Mouse (Mus musculus) layer of hippocampus, adult 9-10 months (tissue): ENCODE measurements around the gene Vps53.
A peak's percentile ranks its signal among the peaks of the same experiment; 100 is the strongest.

Experiments
- DNase-seq: peaks from one replicate; pipeline ENCODE4 v3.0.0; 2022; ENCODE audit warnings: low spot score

The Vps53 gene

DNA sequence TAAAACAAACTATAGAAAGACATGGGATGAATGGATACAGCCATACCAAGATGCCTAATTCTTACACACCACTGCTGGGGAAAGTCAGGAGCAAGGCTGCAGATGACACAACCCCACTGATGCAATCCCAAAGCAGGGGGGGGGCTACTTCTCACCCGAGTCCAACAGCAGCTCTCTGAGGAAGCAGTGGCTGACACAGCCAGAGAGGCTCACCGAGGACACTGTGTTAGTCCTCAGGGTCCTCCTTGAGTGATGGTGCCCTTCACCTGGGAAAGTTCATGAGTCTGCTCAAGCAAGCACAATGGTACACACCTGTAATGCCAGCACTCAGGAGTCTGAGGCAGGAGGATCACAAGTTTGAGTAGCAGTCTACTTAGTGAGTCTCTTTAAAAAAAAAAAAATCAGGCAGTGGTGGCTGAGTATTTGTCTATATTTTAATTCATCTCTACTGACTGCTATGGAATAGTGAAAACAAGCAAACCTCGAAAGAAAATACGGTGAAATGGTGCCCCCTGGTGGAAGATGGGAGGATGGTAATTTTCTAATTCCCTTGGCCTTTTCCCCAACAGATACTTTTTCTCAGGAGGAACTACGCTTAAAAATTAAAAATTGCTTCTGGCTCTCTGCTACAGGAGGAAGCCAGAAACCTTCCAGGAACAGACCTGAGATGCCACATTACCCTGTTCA is 12.2 kb downstream of the Vps53 start:
- no peak for DNase-seq

- DNase-seq = no peak
Measured at GRCm38 (mm10) chr11:76166657-76167056, 12.8 kb downstream of the Vps53 start.

DNA sequence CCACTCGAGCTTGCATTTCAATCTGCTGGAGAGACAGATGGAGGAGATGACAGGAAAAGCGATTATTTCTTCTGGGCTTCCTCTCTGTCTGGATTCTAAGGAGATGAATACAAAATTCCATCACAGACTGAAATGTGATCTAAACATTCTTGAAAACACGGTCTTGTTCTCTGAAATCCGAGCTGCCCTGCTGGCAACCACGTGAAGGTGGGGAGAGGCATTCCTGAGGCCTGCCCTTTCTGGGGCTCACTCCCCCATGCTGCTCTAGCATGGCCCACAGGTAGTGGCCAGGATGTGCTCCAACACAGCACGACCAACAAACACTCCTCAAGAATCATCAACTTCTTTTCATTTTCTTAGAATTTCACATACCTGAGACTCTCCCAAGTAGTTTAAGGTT is 19.2 kb downstream of the Vps53 start:
- DNase-seq = no peak

GRCm38 (mm10) chr11:76158375-76158774 is 21.1 kb downstream of the Vps53 start:
- no peak for DNase-seq

DNA sequence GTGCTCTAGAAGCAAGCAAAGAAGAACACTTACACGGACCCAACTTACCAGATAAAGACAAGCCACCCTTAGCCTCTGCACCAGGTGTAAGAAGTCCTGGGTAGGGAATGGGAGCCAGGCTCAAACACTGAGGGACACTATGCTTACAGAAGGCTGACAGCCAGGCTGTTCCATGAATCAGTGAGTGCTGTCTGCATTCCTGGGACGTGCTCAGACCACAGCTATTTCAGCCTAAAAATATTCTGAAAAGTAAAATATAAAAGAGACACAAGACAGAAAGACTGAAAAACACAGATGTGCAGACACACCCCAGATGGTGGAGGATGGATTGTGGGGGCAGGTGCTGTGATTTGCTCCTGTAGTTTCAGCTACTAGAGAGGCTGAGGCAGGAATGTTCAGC is 24.6 kb downstream of the Vps53 start:
- DNase-seq = no peak

GRCm38 (mm10) chr11:76154200-76154599 is 25.2 kb downstream of the Vps53 start:
- DNase-seq = no peak

DNA sequence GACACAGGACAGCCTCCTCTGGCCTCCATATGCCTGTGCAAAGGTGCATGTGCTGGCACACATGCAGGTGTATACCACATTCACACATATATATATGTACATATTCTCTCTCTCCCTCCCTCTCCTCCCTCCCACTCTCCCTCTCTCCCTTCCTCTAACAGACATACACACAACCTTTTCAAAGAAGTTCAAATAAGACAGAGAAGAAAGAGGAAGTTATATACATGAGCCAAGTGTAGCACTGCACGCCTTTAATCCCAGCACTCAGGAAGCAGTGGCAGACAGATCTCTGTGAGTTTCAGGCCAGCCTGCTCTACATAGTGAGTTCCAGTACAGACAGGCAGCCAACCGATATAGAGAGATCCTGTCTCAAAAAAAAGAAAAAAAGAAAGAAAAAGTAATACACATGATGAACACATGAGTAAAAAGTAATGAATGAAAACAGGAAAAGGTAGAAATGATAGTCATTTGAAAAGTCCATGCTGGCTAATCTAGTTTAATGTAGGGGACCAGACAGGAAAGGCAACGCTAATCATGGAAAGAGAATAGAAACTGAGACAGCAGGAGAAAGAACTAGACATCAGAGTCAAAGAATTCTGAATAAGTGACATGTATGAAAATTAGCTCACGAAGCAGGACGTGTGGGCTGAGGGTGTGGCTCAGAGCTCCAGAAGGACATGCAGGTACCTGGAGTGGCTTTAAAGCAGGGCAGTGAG is 26.1 kb downstream of the Vps53 start:
- DNase-seq = no peak

- no peak for DNase-seq
Measured at GRCm38 (mm10) chr11:76150980-76151379, 28.5 kb downstream of the Vps53 start.

DNA sequence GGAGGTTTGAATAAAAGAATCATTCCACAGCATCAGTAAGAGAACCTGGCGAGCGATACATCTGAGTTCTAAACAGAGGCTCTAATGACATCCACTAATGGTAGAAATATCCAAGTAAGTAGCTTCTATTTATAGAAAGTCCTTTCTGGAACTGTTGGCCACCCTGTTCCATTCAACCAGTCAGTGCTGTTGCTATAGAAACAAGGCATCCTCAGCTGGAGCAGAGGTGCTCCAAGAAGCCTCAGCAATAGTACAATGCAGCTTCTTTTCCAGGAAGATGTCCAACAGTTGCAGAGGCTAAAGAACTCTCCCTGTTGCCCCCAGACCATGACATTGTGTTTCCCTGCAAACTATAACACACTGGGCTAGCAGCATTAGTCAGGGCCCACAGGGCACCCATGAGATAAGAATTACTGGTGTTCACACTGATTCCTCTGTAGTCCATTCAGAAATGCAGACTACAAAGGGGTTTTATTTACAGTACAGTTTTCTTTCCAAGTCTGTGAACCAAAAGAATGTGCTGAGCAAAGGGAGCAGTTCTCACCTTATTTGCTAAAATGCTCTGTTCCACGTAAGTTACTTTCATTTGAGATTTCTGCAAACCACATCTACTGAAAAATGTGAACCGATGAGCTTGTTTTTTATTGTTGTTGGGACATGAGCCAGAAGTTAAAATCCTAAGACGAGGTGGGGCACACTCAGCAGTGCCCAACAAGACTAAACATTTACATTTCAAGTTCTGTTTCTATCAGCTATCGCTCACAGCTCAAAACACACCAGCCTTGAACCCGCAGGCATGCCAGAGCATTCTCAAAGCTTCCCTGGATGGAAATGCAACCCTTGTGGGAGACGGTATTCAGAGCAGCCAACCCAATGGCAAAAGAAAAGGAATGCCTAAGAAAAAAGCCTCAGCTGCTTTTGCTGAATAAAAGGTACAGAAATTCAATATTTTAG is 31.1 kb downstream of the Vps53 start:
- no peak for DNase-seq

- no peak for DNase-seq
Measured at GRCm38 (mm10) chr11:76146187-76147010, 33.0 kb downstream of the Vps53 start.

- no peak for DNase-seq
Measured at GRCm38 (mm10) chr11:76145169-76145568, 34.3 kb downstream of the Vps53 start.

GRCm38 (mm10) chr11:76144386-76144785 is 35.1 kb downstream of the Vps53 start:
- no peak for DNase-seq

- DNase-seq = no peak
Measured at GRCm38 (mm10) chr11:76137996-76138395, 41.5 kb downstream of the Vps53 start.

DNA sequence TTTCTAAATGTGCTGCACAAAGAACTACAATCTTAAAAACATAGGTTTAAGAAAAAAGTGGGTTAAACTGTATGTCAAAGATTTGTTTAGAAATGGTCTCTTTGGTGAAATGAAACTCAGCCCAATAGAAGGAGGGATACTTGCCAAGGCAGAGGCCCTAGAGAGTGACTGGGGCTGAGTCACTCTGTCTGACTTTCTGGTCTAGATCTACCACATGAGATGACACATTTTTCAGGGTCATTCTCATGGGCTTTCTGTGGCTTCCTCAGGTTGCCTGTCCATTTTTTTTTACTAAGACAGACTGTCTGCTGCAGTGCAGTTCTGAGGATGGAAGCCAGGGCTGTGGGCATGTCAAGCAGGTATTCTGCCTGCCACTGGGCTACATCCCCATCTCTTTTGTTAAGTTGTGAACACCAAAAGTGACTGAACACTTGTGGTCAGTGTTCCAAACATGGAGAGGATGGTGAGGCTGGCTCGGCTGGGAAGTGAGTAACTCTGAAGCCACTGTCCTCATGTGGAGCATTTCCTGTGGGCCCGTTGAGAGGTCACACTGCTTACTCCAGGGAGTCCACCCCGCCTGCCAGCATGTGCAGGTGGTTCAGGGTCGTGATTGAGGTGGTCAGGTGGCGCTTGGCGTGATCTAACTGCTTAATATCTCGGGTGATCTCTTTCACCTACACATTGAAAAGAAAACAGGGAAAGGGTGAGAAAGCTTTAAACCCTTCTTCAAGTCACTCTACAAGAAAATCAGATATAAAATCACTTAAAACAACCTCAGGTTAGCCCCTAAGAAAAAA is 43.6 kb downstream of the Vps53 start:
- DNase-seq = no peak

GRCm38 (mm10) chr11:76130859-76131258 is 48.6 kb downstream of the Vps53 start:
- DNase-seq = no peak

GRCm38 (mm10) chr11:76125386-76125785 is 54.1 kb downstream of the Vps53 start:
- no peak for DNase-seq

GRCm38 (mm10) chr11:76123517-76123916 is 55.9 kb downstream of the Vps53 start:
- DNase-seq = no peak

GRCm38 (mm10) chr11:76122571-76122970 is 56.9 kb downstream of the Vps53 start:
- no peak for DNase-seq

GRCm38 (mm10) chr11:76121086-76121485 is 58.4 kb downstream of the Vps53 start:
- no peak for DNase-seq

DNA sequence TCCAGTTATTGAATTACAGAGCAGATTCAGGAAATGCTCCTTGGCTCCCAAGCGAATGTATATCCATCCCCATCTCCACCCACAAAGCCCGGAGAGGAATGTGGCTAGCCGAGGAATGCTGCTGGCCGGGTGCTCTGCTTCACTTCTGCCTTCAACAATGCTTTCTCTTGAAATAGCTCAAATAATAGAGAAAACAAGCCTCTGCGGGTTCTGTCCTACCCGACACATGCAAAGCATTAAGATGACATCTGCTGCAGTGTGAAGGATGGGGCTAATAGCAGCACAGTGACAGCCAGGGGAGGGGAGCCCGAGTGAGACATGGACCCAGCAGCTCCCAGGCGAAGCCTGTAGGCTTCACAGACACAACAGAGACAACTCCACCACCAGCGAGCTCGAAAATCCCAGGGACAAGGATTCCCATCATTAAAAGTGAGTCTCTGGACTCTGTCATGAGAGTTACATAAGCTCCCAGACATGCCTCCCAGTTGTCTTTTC is 59.0 kb downstream of the Vps53 start:
- DNase-seq = peak; percentile 25

DNA sequence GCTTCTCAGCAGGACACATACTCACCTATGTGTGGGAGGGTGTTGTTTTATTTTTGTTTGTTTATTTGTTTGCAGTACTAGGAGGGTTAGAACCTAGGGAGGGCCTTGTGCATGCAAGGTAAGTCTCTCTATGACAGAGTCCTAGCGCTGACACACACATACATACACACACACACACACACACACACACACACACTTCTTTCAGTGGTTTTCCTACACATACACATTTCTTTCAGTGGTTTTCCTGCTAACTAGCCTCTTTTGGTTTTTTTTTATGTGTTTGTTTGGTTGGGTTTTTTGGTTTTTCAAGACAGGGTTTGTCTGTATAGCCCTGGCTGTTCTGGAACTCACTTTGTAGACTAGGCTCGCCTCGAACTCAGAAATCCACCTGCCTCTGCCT is 69.0 kb downstream of the Vps53 start:
- no peak for DNase-seq
